Mouse (Mus musculus) 3T3-L1 (cell line): ENCODE results near the gene Samd10.

ENCODE experiments used
- DNase-seq: peaks from one replicate; pipeline ENCODE4 v3.0.0-alpha.2; 2015; ENCODE audit warnings: low read depth, low spot score

Samd10 gene

DNA sequence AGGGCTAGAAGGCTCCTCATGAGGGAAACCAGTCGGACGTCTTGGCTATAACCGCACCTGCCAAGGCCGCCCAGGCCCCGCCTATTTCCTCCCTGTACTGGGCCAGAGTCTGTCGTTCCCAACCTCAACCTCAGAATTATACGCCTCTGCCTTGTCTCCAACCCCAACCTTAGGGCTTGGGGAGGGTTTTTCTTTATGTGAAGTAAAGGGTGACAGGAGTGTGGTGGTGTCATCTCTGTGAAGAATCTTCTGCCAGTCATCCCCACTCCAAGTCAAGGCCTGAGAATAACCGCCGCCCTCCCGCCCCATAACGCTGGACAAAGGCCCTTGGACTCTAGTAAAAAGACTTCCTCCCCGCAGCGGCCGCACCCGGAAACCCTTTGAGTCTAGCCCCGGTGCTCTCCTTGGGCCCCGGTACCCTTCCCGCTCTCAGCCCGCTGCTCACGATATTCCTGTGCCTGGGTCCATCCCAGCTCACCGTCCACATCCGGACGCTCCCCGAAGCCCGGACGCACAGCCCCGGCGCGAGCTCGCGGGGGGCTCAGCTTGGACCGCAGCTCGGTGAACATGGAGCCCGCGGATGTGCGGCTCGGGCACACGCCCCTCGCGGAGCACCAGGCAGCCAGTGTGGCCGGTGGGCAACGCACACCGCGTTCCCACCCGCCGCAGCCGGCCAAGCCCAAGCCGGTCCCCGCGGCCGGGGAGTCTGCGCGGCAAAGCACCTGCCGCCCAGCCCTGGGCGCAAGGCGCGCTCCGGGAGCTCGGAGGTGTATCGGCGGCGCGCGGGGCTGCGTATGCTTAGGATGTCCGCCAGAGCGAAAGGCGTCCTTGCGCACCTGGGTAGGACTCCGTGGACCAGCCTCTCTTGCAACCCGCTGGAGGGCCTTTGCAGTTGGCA, at the start of gene Samd10:
Gene Samd10, minus strand, starts transcription at position 759 of the 898 bp plus-strand sequence.
- no peak for DNase-seq

DNA sequence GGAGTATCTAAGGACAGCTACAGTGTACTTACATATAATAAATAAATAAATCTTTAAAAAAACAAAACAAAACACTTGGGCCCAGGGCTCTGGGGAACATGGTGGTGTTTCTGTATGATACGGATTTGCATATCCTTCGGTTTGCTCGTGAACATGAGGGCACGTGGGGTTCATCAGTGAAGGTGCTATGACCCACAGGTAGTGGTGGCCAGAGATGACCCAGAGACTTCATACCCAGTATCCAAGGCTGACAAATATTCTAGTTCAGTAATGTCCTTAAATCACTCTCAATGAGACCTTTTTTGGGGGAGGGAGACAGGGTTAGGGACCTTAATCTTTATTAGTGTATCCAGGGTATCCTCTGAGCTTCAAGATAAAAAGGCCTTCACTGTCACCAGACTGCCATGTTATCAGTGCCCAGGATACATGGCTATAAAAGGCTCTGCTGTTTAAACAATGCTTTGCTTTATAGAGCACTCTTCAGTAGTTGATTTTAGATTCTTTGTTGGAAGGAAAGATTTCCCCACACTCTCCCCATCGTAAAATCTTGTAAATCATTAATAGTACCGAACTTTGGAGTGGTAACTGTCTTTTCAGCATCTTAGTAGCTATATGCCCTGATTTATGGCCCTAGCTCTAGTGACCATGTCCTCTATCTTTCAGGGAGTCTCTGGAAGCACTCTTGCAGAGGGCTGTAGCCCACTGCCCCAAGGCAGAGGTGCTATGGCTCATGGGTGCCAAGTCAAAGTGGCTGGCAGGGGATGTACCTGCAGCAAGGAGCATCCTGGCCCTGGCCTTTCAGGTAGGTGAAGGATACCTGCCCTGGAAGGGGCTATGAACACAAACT, 47.8 kb upstream of the Samd10 start:
- no peak for DNase-seq

DNA sequence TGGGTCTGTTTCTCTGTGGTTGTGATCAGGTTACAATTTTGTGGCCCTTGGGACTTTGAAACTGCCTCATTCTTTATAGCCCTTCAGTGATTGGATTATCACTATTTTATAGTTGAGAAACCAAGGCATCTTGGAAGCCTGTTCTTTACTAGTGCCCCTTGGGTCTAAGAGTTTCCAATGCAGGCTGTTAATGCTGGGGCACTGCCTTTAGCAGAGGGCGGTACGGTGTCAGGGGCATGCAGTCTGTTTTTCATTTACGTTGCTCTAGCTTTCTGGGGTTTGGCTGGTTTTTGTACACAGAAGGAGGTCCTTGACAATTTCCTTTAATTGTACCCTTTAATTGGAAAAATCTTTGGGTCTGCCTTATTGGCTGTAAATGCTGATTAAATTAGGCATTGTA, 46.7 kb upstream of the Samd10 start:
- no peak for DNase-seq

DNA sequence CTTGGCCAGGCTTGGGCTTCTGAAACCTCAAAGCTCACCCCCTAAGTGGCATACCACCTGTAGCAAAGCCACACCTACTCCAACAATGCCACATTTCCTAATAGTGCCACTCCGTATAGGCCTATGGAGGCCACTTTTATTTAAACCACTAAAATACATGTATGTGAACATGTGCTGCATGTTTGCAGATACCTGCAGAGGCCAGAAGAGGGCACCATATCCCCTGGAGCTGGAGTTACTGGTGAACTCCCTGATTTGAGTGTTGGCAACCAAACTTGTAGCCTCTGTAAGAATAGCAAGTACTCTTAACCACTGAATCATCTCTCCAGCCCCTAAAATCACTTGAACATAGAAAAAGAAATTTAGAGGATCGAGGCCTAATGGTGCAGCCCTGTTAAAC, 45.3 kb upstream of the Samd10 start:
- DNase-seq = peak; percentile 78

DNA sequence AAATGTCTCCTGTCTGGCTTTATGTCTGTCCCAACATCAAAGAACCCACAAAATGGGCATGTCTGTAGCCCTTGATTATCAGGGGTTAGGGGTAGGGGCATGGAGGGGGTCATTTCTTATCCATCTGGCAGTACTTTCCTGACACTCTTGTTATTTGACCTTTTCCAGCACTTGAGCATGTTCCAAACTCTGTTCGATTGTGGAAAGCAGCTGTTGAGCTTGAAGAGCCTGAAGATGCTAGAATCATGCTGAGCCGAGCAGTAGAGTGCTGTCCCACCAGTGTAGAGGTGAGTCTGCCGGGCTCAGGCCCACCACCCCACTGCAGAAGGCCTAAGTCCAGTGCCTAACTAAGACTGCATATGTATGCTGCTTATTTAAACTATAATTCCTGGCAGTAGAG, 36.9 kb upstream of the Samd10 start:
- DNase-seq = no peak

DNA sequence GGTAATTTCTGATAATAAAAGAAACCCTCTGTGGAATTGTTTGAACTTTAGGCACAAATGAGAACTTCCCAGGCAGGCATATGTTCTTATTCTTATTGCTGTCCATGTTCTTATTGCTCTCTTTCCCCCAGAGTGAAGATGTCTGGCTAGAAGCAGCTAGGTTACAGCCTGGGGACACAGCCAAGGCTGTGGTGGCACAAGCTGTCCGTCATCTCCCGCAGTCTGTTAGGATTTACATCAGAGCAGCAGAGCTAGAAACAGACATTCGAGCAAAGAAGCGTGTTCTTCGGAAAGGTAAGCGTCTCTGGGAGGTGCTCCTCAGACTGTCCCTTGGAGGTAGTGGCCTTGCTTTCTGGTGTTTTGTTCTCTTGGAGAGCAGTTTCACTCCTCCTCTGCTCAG, 33.6 kb upstream of the Samd10 start:
- no peak for DNase-seq

DNA sequence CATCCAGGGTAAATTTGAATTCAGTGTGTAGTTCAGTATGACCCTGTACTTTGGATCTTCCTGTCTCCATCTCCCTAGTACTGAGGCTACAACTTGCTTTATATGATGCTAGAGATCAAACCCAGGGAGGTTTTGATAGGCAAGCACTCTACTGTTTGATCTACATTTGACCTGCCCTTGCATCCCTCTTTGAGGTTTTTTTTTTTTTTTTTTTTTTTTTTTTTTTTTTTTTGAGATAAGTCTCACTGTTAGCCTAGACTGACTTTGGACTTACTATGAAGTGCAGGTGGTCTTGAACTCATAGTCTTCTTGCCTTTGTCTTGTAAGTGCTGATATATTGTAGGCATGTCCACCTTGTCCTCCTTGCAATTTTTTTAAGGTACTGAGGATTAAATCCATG, 29.5 kb upstream of the Samd10 start:
- DNase-seq = no peak

DNA sequence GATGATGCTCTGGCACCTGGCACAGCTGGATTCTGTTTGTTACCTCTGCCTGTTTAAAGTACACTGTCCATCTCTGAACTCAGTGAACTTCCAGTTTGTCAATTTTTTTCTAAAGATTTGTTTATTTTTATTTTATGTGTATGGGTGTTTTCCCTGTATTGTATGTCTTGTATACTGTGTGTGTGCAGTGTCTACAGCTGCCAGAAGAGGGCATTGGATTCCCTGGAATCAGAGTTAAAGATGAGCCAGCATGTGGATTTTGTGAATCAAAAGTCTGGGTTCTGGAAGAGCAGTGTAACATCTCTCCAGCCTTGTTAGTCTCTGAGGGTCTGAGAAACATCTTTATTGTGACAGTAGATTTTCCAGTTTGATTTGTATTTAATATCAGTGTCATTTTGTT, 24.4 kb upstream of the Samd10 start:
- peak; percentile 56 for DNase-seq

DNA sequence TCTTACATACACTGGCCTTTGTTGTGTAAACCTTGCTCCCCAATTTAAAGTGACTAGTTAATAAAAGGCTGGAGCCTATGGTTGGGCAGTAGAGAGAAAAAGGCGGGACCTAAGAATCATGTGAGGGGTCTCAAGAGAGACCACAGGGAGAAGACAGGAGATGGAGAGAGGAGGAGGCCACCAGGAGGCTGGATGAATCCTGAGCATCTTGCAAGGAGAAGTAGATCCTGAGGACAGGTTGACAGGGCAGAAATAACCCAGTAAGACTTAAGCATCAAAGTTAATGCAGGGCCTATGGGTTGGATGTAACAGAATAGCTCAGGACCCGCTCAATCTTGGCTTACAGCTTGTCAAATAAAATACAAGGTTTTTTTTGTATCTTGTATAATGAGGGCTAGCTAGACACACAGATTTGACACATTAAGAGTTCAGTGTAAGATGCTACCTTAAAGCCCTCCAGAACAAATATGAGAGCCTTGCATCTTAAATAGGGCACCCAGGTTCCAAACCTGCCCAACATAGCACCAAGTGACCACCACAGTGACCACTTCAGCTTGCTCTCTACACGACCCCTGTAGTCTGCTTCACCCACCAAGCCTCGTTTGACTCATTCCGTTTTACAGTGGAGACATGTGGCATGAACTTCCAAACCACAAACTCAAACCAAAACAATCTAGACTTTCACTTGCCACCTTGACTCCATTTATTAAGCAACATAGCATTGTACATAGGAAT, 19.9 kb upstream of the Samd10 start:
- no peak for DNase-seq

DNA sequence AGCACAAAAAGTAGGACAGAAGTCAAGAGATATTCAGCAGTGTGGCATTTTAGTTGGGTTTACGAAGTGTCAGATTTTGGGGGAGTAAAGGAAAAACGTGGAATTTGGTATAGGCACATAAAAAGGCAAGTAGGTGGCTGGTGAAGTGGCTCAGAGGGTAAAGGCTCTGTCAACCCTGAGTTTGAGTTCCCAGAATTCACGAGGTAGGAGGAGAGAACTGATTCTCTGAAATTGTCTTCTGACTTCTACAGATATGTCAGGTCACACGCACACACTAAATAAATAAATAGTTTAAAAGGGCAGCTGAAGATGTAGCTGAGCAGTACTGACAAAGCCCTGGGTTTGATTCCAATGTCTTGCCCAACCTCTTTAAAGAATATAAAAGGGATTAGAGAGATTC, 3.4 kb upstream of the Samd10 start:
- no peak for DNase-seq

DNA sequence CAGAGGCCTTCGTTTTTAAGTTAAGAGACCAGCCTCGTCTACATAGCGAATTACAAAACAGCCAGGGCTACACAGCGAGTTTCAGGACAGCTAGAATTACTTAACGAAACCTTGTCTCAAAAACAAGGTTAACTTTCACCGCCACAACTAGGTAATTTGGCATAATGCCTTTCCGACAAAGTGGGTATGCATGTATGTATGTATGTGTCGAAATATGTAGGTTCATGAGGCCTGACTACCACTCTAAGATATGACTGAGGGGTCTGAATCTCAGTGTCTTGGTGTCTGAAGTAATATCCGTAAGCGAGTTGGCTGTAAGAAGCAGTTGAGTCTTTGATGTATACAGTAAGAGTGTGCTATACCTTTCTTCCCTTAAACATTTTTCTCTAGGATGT, 2.7 kb upstream of the Samd10 start:
- DNase-seq = no peak

DNA sequence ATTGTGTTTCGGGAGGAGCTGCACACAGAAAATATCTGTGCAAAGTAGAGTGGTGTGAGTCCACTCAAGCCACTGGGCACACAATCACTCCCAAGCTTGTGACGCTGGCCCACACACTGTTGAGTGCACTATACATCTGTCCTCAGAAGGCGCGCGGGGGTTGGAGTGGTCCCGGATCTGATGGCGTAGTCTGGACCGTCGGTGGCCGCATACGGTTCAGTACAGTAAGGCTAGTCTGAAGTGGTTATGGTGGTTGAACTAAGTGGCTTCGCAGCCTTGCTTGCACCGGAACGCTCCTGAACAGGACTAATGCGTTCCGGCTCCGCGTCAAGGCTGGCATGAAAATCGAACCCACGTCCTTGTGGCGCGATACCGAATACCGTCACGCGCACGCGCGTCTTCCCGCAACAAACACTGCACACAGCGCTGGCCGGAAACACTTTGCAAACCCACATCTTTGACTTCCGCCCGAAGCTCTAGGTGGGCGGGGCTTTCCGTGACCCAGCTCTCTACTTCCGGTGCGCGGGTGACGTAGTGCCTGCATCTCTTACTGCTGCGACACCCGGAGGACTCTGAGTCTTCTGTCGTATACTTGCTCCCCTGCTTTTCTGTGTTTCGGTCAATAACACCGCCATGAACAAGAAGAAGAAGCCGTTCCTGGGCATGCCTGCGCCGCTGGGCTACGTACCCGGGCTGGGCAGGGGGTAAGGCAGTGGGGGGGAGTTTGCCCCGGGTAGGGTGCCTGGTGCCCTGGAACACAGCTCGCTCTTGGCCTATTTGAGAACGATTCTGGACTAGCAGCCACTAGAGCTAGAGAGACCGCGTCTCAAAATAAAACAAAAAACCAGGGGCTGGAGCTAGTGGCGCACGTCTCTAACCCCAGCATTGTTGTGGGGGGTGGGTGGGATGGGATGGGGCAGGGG, 2.1 kb upstream of the Samd10 start:
- DNase-seq = peak; percentile 99

DNA sequence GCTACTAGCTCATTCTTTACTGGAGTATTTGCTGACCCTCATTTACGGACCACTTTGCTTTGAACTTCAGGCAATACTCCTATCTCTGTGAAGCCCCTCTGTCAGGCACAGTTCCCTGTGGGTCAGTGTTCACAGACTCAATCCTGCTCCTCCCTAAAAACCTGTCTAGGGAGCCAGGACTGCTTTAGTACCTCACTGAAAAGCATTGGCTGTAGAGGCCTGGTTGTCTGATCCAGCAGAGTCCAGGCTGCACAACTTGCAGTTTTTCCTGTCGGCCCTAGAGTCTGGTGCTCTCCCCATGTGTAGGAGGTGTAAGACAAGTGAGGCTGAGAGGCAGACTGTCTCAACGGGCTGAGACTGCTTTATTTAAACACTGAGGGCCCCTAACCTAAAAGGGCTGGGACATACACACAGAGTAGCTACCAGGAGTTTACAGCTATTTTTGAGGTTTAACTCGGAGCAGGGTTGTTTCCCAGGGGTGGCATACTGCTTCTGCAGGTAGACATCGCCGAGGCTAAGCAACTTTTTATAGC, 1.3 kb upstream of the Samd10 start:
- no peak for DNase-seq

DNA sequence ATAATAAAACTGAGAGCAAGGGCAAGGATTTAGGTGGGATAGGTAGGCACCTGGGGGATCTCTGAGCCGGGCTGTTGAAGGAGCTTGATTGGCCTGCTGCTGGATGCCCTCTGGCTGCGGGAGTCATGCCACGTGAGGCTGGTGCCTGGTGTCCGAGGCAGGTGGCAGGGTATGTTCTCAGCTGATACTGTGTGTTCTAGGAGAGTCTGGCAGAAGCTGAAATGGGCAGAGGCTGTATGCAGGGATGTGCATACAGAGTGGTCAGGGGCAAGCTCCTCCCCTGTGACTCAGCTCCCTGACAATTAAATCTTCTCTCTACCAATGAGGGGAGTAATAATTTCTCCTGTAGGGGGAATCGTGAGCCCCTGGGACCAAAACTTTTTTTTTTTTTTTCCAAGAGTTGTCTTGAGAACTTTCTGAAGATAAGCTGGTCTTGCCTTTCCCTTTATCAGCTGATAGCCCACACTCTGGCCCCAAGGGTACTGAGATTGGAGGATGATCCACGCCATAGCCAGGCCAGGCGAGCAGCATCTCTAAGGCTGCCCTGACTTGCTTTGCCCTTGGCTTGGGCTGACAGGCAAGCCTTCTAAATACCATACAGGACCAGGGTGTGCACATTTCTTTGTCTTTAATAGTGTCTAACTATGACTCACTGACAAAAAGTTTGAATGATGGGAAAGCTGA, 1.5 kb downstream of the Samd10 start:
- peak; percentile 90 for DNase-seq

DNA sequence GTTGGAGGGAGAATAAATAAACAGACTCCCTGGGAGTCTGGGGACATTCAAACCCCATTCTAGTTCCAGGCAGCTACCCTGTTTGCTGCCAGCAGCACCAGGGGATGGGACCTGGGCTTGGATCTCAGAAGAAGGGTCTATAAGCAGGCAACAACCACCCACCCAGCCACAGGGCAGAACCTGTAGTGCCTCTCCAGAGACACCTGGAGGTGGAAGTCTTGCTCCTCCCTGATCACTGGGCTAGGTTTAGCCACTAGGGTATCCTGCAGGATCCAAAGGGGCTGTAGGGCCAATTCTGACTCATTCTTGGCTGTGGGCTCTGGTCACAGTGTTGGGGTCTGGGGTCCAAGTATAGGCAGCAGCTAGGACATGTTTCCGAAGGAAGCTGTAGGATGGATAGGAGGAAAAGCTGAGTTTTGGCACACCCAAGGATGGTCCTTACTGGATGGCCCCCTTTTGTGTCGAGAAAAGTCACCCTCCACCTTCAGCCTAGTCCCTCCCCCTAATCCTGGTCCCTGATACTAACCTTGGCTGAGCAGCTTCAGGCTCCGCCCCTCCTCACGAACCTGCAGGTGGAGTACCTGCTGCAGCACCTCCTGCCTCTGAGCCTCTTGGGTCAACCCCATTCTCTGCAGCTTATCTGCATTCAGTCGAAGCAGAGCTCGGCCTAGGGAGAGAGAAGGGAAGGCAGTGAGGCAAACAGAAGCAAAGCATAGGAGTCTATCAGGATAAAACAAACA, 2.6 kb downstream of the Samd10 start:
- DNase-seq = no peak

DNA sequence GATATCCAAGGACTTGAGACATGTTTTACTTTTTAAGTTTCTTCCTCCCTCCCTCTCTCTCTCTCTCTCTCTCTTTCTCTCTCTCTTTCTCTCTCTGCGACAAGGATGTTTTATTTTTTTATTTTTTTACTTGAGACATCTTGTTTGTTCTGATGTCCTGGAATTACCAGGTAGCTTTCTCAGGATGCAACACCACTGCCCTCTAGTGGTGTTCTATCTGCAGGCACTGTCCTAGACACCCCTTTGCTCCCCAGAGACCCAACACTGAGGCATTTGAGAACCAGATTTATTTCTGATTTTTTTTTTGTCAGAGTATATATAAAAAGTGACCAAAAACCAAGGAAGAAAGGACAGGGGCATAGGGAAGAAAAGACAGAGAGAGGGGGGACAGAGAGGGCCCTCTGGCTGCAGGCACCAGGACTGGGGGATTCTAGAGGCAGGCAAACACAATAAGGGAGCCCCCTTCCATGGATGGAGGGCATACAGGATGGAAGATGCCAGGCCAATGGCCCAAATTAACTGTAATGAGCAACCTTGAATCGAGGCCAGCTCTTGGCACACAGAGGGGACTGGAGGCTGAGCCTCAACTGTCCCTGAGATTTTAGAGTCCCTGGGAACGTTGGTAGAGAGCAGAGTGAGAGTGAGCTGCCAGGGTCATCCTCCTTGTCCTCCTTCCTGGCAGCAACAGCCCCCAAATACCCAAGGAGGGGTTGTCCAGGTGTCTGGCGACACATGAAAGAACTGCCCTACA, 3.9 kb downstream of the Samd10 start:
- DNase-seq = peak; percentile 85

DNA sequence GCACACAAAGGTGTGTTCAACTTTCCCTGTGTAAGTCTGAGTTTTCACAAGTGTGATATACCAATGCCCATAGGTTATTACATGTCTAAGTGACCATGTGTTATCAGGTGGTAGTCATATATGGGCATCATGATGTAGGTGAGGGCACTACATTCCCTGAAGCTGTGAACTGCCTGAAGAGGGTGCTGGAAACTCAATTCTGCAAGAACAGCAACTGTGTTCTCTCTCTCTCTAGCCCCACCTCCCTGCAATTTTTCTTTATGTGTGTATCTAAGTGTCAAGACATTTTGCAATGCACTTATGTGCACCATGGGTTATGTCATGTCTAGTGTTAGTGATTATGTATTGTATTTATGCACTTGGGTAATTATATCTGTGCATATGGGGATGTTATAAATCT, 5.1 kb downstream of the Samd10 start:
- DNase-seq = peak; percentile 46

DNA sequence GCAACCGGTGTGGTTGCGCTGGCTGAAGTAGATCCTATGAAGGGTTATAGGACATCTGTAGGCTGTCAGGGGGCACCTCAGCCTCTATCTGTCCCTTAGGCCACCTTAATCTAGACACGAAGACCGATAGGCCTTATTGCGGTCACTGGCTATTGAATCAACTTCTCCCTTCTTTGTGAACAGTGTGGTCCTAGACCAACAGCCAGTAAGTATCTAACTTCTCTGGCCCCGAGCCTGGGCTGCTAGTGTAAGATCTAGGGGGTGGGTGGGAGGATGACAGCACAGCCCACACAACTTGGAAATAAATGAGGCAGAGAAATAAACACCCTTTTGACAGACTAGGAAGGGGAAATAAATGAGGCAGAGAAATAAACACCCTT, 6.0 kb downstream of the Samd10 start:
- peak; percentile 61 for DNase-seq
